Mouse (Mus musculus): ENCODE data around the gene Mrpl14. TPM values are rescaled to one million over a fixed set of nuclear protein-coding genes. Genes with fewer than 3 reads are reported as not detected.

Gene Mrpl14
- 121 and 122 TPM in 2 replicates for polyA plus RNA-seq (2015; fragmentation: Nextera tagmentation; extraction: Ambion mirVana)

DNA sequence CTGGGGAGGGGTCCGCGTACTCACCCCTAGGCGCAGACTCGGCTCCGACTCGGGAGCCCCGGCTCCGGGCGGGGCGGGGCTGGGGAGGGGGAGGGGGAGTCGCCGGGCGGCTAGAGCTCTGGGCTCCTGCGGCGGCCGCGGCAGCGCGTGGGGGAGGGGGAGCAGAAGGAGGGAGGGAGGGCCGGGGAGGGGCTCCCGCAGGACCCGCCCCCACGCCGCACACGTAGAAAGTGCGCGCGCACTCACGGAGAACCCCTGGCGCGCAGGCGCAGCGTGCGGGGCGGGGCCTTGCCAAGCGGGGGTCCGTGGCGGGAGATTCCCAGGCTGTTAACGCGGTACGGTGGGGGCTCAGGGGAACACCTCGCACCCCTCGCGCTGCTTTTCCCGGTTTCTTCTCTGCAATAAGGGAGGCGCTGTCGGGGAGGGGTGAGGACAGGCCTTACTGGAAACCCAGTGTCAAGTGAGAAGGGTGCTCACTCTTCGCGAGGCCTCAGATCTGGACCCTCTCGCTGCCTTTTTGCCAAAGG lies at the start of gene Mrpl14:
Mrpl14 (plus strand) TSS at position 230 of the 527 bp plus-strand sequence.
- H3K9me3 ChIP-seq, result no peaks in the 10 kb centered on the region
- peak; percentile 90 for ATAC-seq (ENCODE audit: low FRiP score)
- H3K4me3 ChIP-seq, result peak within 1 kb of the TSS; percentile 88
- H3K27ac ChIP-seq, result peak within 1 kb of the TSS; percentile 96
- no peaks in the 10 kb centered on the region for H3K36me3 ChIP-seq
- H3K4me2 ChIP-seq, result peak within 1 kb of the TSS; percentile 89
- H3K9ac ChIP-seq, result peak within 1 kb of the TSS; percentile 96
- no peaks in the 10 kb centered on the region for H3K27me3 ChIP-seq
- under 1% methylated on average over 47 of the region's 50 CpGs for WGBS
- H3K4me1 ChIP-seq (replicated peaks), result peaks cover 35% of the 10 kb centered on the region

- Histone ChIP-seq H3K36me3 (no peaks in the 10 kb centered on the region), H3K4me2 (no peak overlapping the region), H3K9me3 (no peaks in the 10 kb centered on the region), H3K4me1 (replicated peaks) (0 out of 2 replicates have a peak, but pooled peaks cover 4% of the 10 kb centered on the region), H3K27ac (no peak overlapping the region), H3K9ac (no peak overlapping the region), H3K27me3 (no peaks in the 10 kb centered on the region), H3K4me3 (no peak overlapping the region)
- 79% methylated on average over 16 of the region's 16 CpGs for WGBS
- no peak for ATAC-seq (ENCODE audit: low FRiP score)
Measured at GRCm38 (mm10) chr17:45638596-45639295, 47.4 kb upstream of the Mrpl14 start.

GRCm38 (mm10) chr17:45641981-45642380 lies 44.1 kb upstream of the Mrpl14 start:
- H3K27me3 ChIP-seq, result no peaks in the 10 kb centered on the region
- H3K36me3 ChIP-seq, result no peaks in the 10 kb centered on the region
- no peak overlapping the region for H3K9ac ChIP-seq
- no peak overlapping the region for H3K4me3 ChIP-seq
- no peak overlapping the region for H3K27ac ChIP-seq
- H3K4me2 ChIP-seq, result no peak overlapping the region
- no peak for ATAC-seq (ENCODE audit: low FRiP score)
- WGBS, result 92% methylated on average over 8 of the region's 8 CpGs
- 0 out of 2 replicates have a peak, but pooled peaks cover 4% of the 10 kb centered on the region for H3K4me1 ChIP-seq (replicated peaks)
- no peaks in the 10 kb centered on the region for H3K9me3 ChIP-seq

DNA sequence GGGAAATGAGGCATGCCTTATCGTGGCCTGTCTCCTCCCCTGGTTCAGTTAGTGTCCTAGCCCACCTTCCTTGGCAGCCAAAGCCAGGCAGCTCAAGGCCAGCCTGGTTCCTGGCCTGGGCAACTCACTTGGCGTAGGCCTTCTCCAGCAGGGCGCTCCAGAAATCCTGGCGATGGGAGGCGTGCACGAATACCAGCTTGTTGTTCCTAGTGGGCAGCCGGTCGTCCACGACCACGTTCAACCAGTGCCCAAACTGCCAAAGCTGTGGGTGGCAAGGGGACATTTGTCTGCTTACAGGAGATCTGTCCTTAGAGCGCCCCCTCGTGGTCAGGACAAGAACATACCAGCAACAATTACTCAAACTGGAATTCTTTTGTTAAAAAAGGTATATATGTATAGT lies 43.4 kb upstream of the Mrpl14 start:
- H3K4me3 ChIP-seq, result no peak overlapping the region
- no peaks in the 10 kb centered on the region for H3K27me3 ChIP-seq
- H3K4me2 ChIP-seq, result no peak overlapping the region
- no peaks in the 10 kb centered on the region for H3K9me3 ChIP-seq
- no peak overlapping the region for H3K9ac ChIP-seq
- no peak overlapping the region for H3K27ac ChIP-seq
- WGBS, result 14% methylated on average over 12 of the region's 12 CpGs
- H3K4me1 ChIP-seq (replicated peaks), result 0 out of 2 replicates have a peak, but pooled peaks cover 4% of the 10 kb centered on the region
- ATAC-seq (ENCODE audit: low FRiP score), result no peak
- no peaks in the 10 kb centered on the region for H3K36me3 ChIP-seq

GRCm38 (mm10) chr17:45644185-45644584 lies 41.9 kb upstream of the Mrpl14 start:
- Histone ChIP-seq H3K4me1 (replicated peaks) (0 out of 2 replicates have a peak, but pooled peaks cover 4% of the 10 kb centered on the region), H3K27ac (no peak overlapping the region), H3K36me3 (no peaks in the 10 kb centered on the region), H3K9ac (no peak overlapping the region), H3K9me3 (no peaks in the 10 kb centered on the region), H3K4me3 (no peak overlapping the region), H3K27me3 (no peaks in the 10 kb centered on the region), H3K4me2 (no peak overlapping the region)
- no peak for ATAC-seq (ENCODE audit: low FRiP score)
- 96% methylated on average over 4 of the region's 4 CpGs for WGBS

GRCm38 (mm10) chr17:45653233-45653632 lies 32.9 kb upstream of the Mrpl14 start:
- no peak overlapping the region for H3K4me3 ChIP-seq
- no peaks in the 10 kb centered on the region for H3K4me1 ChIP-seq (replicated peaks)
- no peaks in the 10 kb centered on the region for H3K27me3 ChIP-seq
- H3K4me2 ChIP-seq, result no peak overlapping the region
- H3K9me3 ChIP-seq, result no peaks in the 10 kb centered on the region
- H3K9ac ChIP-seq, result no peak overlapping the region
- no peak overlapping the region for H3K27ac ChIP-seq
- no peaks in the 10 kb centered on the region for H3K36me3 ChIP-seq
- WGBS, result 81% methylated on average over 7 of the region's 7 CpGs
- no peak for ATAC-seq (ENCODE audit: low FRiP score)

GRCm38 (mm10) chr17:45655820-45656219 lies 30.3 kb upstream of the Mrpl14 start:
- no peak overlapping the region for H3K4me2 ChIP-seq
- no peak overlapping the region for H3K4me3 ChIP-seq
- no peaks in the 10 kb centered on the region for H3K9me3 ChIP-seq
- no peak overlapping the region for H3K9ac ChIP-seq
- WGBS, result 28% methylated on average over 6 of the region's 6 CpGs
- no peak overlapping the region for H3K27ac ChIP-seq
- H3K27me3 ChIP-seq, result no peaks in the 10 kb centered on the region
- H3K4me1 ChIP-seq (replicated peaks), result no peaks in the 10 kb centered on the region
- H3K36me3 ChIP-seq, result peaks cover 7% of the 10 kb centered on the region
- no peak for ATAC-seq (ENCODE audit: low FRiP score)

- Histone ChIP-seq H3K4me3 (no peak within 1 kb of the TSS), H3K4me1 (replicated peaks) (0 out of 2 replicates have a peak, but pooled peaks cover 4% of the 10 kb centered on the region), H3K9ac (no peak within 1 kb of the TSS), H3K36me3 (peaks cover 39% of the 10 kb centered on the region), H3K27me3 (no peaks in the 10 kb centered on the region), H3K27ac (0 out of 2 replicates have a peak within 1 kb of the TSS, but pooled peaks have one; percentile 2), H3K9me3 (no peaks in the 10 kb centered on the region), H3K4me2 (no peak within 1 kb of the TSS)
- ATAC-seq (ENCODE audit: low FRiP score), result no peak
- 87% methylated on average over 4 of the region's 4 CpGs for WGBS
Measured at GRCm38 (mm10) chr17:45659225-45659624, 26.9 kb upstream of the Mrpl14 start, which contains the start of gene Capn11. Gene Capn11, minus strand, starts transcription at chr17:45659325.

DNA sequence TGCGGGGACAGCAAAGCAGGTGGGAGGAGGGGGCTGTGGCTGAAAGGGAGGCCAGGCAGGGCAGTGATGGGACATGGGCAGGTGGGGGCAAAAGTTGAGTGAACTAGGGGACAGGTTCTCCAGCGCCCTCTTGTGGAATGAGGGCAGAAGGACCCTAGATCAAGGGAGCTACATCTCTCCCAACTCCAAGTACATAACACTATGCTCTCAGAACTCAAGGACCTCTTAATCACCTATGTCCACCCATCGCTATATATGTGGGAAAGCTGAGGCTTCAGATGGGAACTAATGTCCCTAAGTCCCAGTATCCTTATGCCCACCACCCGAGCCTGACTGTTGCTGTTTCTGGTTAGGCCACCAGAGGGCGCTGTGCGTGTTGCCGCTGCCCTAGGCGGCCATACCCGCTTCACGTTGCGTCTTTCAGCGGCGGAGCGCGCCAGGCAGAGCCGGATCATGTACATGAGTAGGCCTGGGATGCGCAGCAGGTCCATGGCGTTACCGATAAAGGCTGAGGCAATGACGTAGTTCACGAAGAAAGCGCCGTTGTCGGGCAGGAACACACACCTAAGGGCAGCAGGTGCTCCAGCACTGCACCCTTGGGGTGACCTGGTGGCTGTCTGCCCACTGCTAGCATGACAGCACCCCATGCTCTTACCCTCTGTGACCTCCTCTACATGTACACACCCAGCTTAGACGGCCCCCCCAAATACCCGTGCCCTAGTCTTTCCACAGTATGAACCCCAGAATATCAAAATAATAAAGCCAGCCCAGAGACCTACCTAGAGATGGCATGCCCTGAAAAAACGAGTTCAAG lies 22.8 kb upstream of the Mrpl14 start:
- 23% methylated on average over 27 of the region's 27 CpGs for WGBS
- peak; percentile 64 for ATAC-seq (ENCODE audit: low FRiP score)
- Histone ChIP-seq H3K9ac (no peak overlapping the region), H3K27ac (no peak overlapping the region), H3K4me3 (no peak overlapping the region), H3K4me2 (0 out of 2 replicates have a peak overlapping the region, but pooled peaks have one; percentile 1), H3K9me3 (no peaks in the 10 kb centered on the region), H3K36me3 (peaks cover 80% of the 10 kb centered on the region), H3K27me3 (no peaks in the 10 kb centered on the region), H3K4me1 (replicated peaks) (0 out of 2 replicates have a peak, but pooled peaks cover 4% of the 10 kb centered on the region)

GRCm38 (mm10) chr17:45664608-45665007 lies 21.5 kb upstream of the Mrpl14 start:
- no peak overlapping the region for H3K4me2 ChIP-seq
- H3K27me3 ChIP-seq, result no peaks in the 10 kb centered on the region
- 89% methylated on average over 13 of the region's 13 CpGs for WGBS
- H3K27ac ChIP-seq, result no peak overlapping the region
- 0 out of 2 replicates have a peak, but pooled peaks cover 4% of the 10 kb centered on the region for H3K4me1 ChIP-seq (replicated peaks)
- peaks cover 93% of the 10 kb centered on the region for H3K36me3 ChIP-seq
- H3K9me3 ChIP-seq, result no peaks in the 10 kb centered on the region
- ATAC-seq (ENCODE audit: low FRiP score), result no peak
- H3K9ac ChIP-seq, result no peak overlapping the region
- no peak overlapping the region for H3K4me3 ChIP-seq

DNA sequence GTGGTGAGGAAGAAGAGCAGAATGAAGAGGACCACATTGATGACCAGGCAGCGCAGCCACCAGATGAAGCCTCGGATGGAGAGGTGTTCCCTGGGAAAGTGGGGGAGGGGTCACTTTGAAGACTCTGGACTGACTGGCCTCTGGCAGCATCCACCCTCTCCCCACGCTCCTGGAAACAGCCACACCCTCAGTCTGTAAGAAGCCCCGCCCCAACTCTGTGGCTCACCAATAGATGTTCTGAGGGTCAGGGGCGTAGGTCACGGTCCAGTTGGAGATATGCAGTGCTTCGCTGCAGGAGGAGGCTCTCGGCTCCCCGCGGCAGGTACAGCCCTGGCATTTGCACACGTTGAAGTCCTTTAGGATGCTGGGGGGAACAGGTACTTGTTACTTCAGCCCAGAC lies 20.0 kb upstream of the Mrpl14 start:
- H3K9me3 ChIP-seq, result no peaks in the 10 kb centered on the region
- WGBS, result 78% methylated on average over 11 of the region's 11 CpGs
- no peak overlapping the region for H3K9ac ChIP-seq
- peaks cover 98% of the 10 kb centered on the region for H3K36me3 ChIP-seq
- H3K27me3 ChIP-seq, result no peaks in the 10 kb centered on the region
- H3K4me2 ChIP-seq, result no peak overlapping the region
- H3K27ac ChIP-seq, result no peak overlapping the region
- ATAC-seq (ENCODE audit: low FRiP score), result no peak
- H3K4me3 ChIP-seq, result no peak overlapping the region
- 0 out of 2 replicates have a peak, but pooled peaks cover 4% of the 10 kb centered on the region for H3K4me1 ChIP-seq (replicated peaks)

GRCm38 (mm10) chr17:45667481-45667880 lies 18.6 kb upstream of the Mrpl14 start:
- H3K4me2 ChIP-seq, result no peak overlapping the region
- no peak overlapping the region for H3K27ac ChIP-seq
- 91% methylated on average over 10 of the region's 10 CpGs for WGBS
- H3K4me1 ChIP-seq (replicated peaks), result 0 out of 2 replicates have a peak, but pooled peaks cover 4% of the 10 kb centered on the region
- H3K4me3 ChIP-seq, result no peak overlapping the region
- ATAC-seq (ENCODE audit: low FRiP score), result no peak
- H3K36me3 ChIP-seq, result peaks cover 98% of the 10 kb centered on the region
- no peak overlapping the region for H3K9ac ChIP-seq
- H3K9me3 ChIP-seq, result no peaks in the 10 kb centered on the region
- no peaks in the 10 kb centered on the region for H3K27me3 ChIP-seq

Measured in hindbrain, embryonic 13.5 days (tissue).